Mouse (Mus musculus): ENCODE results near the gene Il10. TPM values are rescaled to one million over a fixed set of nuclear protein-coding genes. Genes with fewer than 3 reads are reported as not detected.

Gene Il10
- total RNA-seq, 2 experiments from 2014 or later = not detected

Other genes with a start within 250 kb of the Il10 start
- gene Fcamr, start 218.9 kb upstream of the Il10 start, total RNA-seq (2021) = not detected
- gene Pigr, start 193.2 kb upstream of the Il10 start, total RNA-seq (2021) = not detected
- not detected for gene Fcmr, start 154.2 kb upstream of the Il10 start, total RNA-seq (2021)
- gene Il24, start 132.4 kb upstream of the Il10 start, total RNA-seq (2021) = not detected
- not detected for gene Il20, start 108.4 kb upstream of the Il10 start, total RNA-seq (2021)
- not detected for gene Il19, start 79.7 kb upstream of the Il10 start, total RNA-seq (2021)
- gene Mapkapk2, start 78.0 kb downstream of the Il10 start, total RNA-seq (2021) = 100 to 1,000 TPM; 193 to 219 TPM
- gene Dyrk3, start 118.5 kb downstream of the Il10 start, total RNA-seq (2021) = not detected
- gene Eif2d, start 133.3 kb downstream of the Il10 start, total RNA-seq (2021) = 10 to 100 TPM; 25.8 to 30.0 TPM
- under 1 TPM; 0.70 to 0.90 TPM for gene Rassf5, start 225.4 kb downstream of the Il10 start, total RNA-seq (2021)